Mouse (Mus musculus): ENCODE measurements around the gene Susd5.
"Not testable (repeated sequence)": the region's sequence is repeated elsewhere in the genome, so short reads cannot be mapped to it uniquely, and the experiment has no call there.

Gene Susd5

GRCm38 (mm10) chr9:114069372-114069771, 12.4 kb downstream of the Susd5 start:
- DNase-seq (ENCODE audit: low spot score): no peak

DNA sequence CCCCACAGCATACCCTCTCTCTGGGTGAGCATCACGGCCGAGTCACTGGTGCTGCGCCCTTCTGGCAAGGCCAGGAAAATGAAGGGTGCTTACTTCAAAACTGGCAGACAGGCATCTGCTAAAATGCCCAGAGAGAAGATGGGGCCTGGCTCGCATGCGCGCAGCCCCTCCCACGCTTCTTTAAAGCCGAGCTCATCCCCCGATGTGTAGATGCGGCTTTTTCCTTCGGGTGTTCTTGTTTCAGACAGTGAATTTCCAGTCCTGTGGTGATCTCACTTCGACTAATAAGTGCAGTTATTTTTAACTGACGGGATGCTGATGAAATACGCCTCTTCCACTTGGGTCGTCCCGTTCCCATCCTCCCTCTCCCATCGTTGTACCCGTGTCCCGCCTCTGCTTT, 16.7 kb downstream of the Susd5 start:
- DNase-seq (ENCODE audit: low spot score): no peak

- DNase-seq (ENCODE audit: low spot score): no peak
Observed at GRCm38 (mm10) chr9:114086422-114086821, 29.5 kb downstream of the Susd5 start.

DNA sequence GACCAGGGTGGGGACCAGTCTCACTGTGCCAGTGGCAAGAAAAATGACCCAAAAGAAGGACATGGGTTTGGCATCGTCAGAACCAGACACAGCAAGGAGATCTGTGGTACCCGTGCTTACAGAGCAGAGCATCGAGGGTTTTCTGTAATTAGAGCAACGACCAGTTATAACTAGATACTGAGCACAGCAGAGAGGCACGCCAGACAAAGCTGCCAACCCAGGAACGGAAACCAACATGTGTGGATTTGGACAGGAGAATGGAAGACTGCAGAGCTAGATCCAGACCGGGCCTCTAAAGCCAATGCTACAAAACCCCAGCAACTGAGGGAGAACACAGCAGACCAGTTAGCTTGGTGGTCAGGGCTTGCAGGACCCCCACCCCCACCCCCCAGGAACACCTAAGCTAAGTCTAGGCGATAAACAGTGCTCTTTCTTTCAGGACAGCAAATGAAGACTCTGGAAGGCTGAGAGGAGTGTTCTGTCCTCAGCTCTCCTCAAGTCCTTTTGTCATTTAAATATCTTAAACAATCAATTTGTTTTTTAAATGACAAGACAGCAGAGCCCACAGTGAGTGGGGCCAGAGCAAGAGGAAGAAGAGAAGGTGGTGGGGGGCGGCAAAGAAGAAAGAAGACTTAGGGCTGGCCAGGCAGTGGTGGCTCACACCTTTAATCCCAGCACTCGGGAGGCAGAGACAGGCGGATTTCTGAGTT, 30.3 kb downstream of the Susd5 start:
- DNase-seq (ENCODE audit: low spot score): no peak

DNA sequence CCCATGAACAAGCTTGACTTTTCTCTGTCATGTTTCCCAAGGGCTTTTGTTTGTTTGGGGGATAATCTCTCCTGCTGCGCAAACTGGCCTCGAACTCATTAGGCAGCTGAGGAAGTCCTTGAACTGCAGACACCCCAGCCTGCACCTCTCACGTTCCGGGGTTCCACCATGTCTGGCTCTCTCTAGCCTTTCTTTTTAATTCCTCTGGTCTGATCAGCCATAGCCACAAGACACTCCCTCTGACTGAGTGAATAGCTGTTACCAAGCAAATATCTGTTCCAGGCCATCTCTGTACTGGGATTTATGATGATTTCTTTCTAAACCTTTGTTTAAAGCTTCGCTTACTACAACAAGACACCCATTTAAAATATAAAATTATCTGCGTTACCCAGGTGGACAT, 31.9 kb downstream of the Susd5 start:
- not testable (repeated sequence) for DNase-seq (ENCODE audit: low spot score)

GRCm38 (mm10) chr9:114092188-114092587, 35.2 kb downstream of the Susd5 start:
- DNase-seq (ENCODE audit: low spot score): not testable (repeated sequence)

DNA sequence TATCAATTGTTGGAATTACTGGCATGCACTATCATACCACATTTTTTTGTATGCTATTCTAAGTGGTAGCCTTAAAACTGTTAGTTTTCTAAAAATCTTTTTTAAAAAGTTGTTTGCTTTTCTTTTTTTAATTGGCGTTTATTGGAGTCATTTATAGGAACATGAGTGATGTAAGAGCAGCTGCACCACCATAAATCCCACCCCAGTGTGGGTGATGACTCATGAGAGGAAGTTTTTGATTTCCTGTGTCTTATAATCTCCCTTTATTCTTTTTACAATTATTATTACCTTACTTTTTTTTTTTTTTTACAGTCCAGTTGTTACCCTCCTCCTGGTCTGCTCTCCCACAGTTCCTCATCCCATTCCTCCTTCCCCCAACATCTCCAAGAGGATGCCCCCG, 37.9 kb downstream of the Susd5 start:
- no peak for DNase-seq (ENCODE audit: low spot score)

- no peak for DNase-seq (ENCODE audit: low spot score)
Observed at GRCm38 (mm10) chr9:114098716-114099302, 41.9 kb downstream of the Susd5 start.

DNA sequence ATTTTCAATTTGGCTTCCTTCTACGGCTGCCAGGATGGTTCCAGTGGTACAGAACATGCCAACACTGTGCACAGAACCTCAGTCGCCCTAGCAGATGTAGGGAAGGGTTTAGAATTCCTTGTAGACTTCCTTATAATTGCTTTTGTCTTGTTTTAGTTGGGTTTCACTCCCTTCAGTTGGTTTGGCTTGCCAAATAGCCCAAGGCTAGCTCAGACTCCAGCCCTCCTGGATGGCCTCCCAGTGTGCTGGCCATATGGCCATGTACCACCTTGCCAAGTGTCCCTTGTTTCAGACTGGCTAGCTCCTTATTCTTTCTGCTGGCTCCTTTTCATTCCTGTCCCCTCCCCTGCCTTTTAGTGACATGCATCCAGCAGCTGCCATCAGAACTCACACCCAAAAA, 53.3 kb downstream of the Susd5 start:
- no peak for DNase-seq (ENCODE audit: low spot score)

DNA sequence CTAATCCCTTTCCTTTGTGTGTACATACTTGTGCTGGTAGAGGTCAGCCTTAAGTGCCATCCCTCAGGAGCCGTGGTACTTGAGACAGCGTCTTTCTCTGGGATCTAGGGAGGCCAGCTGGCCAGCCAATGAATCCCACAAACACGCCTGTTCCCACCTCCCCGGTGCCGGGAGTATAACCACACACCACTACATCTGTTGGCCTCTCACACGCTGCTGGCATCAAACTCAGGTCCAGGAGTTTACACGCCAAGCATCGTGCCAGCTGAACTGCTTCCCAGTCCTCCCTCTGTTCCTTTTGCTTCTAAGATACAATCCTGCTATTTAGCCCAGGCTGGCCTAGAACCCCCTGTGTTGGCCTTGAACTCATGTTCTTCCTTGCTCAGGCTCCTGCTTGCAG, 54.2 kb downstream of the Susd5 start:
- DNase-seq (ENCODE audit: low spot score): no peak

- no peak for DNase-seq (ENCODE audit: low spot score)
Observed at GRCm38 (mm10) chr9:114112226-114112625, 55.3 kb downstream of the Susd5 start.

- no peak for DNase-seq (ENCODE audit: low spot score)
Observed at GRCm38 (mm10) chr9:114113911-114114623, 57.1 kb downstream of the Susd5 start.

- peak; percentile 57 for DNase-seq (ENCODE audit: low spot score)
Observed at GRCm38 (mm10) chr9:114116672-114117071, 59.7 kb downstream of the Susd5 start.

- DNase-seq (ENCODE audit: low spot score): not testable (repeated sequence)
Observed at GRCm38 (mm10) chr9:114122862-114123261, 65.9 kb downstream of the Susd5 start.

- not testable (repeated sequence) for DNase-seq (ENCODE audit: low spot score)
Observed at GRCm38 (mm10) chr9:114129273-114129835, 72.4 kb downstream of the Susd5 start.

Measured in ovary, postnatal 14 days (tissue).